Mouse (Mus musculus): ENCODE results near the gene Atp5g2. TPM values are rescaled to one million over a fixed set of nuclear protein-coding genes. Genes with fewer than 3 reads are reported as not detected.
"Not testable (repeated sequence)": the region's sequence is repeated elsewhere in the genome, so short reads cannot be mapped to it uniquely, and the experiment has no call there.

Atp5g2 gene
- polyA plus RNA-seq, 1 experiment from 2014 or later = 113 TPM

- H3K79me2 ChIP-seq (ENCODE audit: inconsistent target) = no peaks in the 10 kb centered on the region
- no peak overlapping the region for H3K27ac ChIP-seq
- WGBS (ENCODE audit: missing documents) = 34% methylated on average over 4 of the region's 4 CpGs
- H3K36me3 ChIP-seq (ENCODE audit: inconsistent target) = no peaks in the 10 kb centered on the region
- no peak overlapping the region for H3K4me3 ChIP-seq (ENCODE audit: inconsistent target)
Measured at GRCm38 (mm10) chr15:102685791-102686190, 13.6 kb upstream of the Atp5g2 start.

- 20% methylated on average over 1 of the region's 1 CpGs for WGBS (ENCODE audit: missing documents)
- H3K79me2 ChIP-seq (ENCODE audit: inconsistent target) = no peaks in the 10 kb centered on the region
- H3K36me3 ChIP-seq (ENCODE audit: inconsistent target) = no peaks in the 10 kb centered on the region
- no peak overlapping the region for H3K27ac ChIP-seq
- no peak overlapping the region for H3K4me3 ChIP-seq (ENCODE audit: inconsistent target)
Measured at GRCm38 (mm10) chr15:102683670-102684069, 11.5 kb upstream of the Atp5g2 start.

- H3K4me3 ChIP-seq (ENCODE audit: inconsistent target) = no peak overlapping the region
- H3K36me3 ChIP-seq (ENCODE audit: inconsistent target) = no peaks in the 10 kb centered on the region
- WGBS (ENCODE audit: missing documents) = 100% methylated on average over 2 of the region's 2 CpGs
- no peak overlapping the region for H3K27ac ChIP-seq
- no peaks in the 10 kb centered on the region for H3K79me2 ChIP-seq (ENCODE audit: inconsistent target)
Measured at GRCm38 (mm10) chr15:102676345-102676744, 4.2 kb upstream of the Atp5g2 start.

- 56% methylated on average over 10 of the region's 10 CpGs for WGBS (ENCODE audit: missing documents)
- Histone ChIP-seq H3K36me3 (ENCODE audit: inconsistent target) (no peaks in the 10 kb centered on the region), H3K4me3 (ENCODE audit: inconsistent target) (no peak overlapping the region)
Measured at GRCm38 (mm10) chr15:102673548-102673947, 1.4 kb upstream of the Atp5g2 start.

GRCm38 (mm10) chr15:102671721-102672214, 384 bp downstream of the Atp5g2 start:
- 9% methylated on average over 33 of the region's 34 CpGs for WGBS (ENCODE audit: missing documents)
- peaks cover 33% of the 10 kb centered on the region for H3K79me2 ChIP-seq (ENCODE audit: inconsistent target)
- peak overlapping the region; percentile 26 for H3K4me3 ChIP-seq (ENCODE audit: inconsistent target)
- H3K27ac ChIP-seq = peak overlapping the region; percentile 40
- H3K36me3 ChIP-seq (ENCODE audit: inconsistent target) = peaks cover 5% of the 10 kb centered on the region; the same call in 1 of the 2 replicates

More at GRCm38 (mm10) chr15:102673548-102673947, 1.4 kb upstream of the Atp5g2 start:
- Histone ChIP-seq H3K79me2 (ENCODE audit: inconsistent target) (peaks cover 21% of the 10 kb centered on the region), H3K27ac (no peak overlapping the region)

- Histone ChIP-seq H3K27ac (peak overlapping the region; percentile 71), H3K4me3 (ENCODE audit: inconsistent target) (peak overlapping the region; percentile 83), H3K79me2 (ENCODE audit: inconsistent target) (peaks cover 33% of the 10 kb centered on the region), H3K36me3 (ENCODE audit: inconsistent target) (peaks cover 13% of the 10 kb centered on the region; the same call in 1 of the 2 replicates)
- WGBS (ENCODE audit: missing documents) = 1% methylated on average over 50 of the region's 53 CpGs
Measured at GRCm38 (mm10) chr15:102670767-102671575, 1.2 kb downstream of the Atp5g2 start.

- H3K27ac ChIP-seq = peak overlapping the region; percentile 71
- peak overlapping the region; percentile 83 for H3K4me3 ChIP-seq (ENCODE audit: inconsistent target)
- peaks cover 33% of the 10 kb centered on the region for H3K79me2 ChIP-seq (ENCODE audit: inconsistent target)
- WGBS (ENCODE audit: missing documents) = 7% methylated on average over 6 of the region's 6 CpGs
- peaks cover 15% of the 10 kb centered on the region; the same call in 1 of the 2 replicates for H3K36me3 ChIP-seq (ENCODE audit: inconsistent target)
Measured at GRCm38 (mm10) chr15:102670281-102670680, 1.9 kb downstream of the Atp5g2 start.

GRCm38 (mm10) chr15:102669571-102669970, 2.6 kb downstream of the Atp5g2 start:
- peak overlapping the region; percentile 83 for H3K4me3 ChIP-seq (ENCODE audit: inconsistent target)
- H3K27ac ChIP-seq = no peak overlapping the region
- WGBS (ENCODE audit: missing documents) = 89% methylated on average over 8 of the region's 8 CpGs
- peaks cover 19% of the 10 kb centered on the region; the same call in 1 of the 2 replicates for H3K36me3 ChIP-seq (ENCODE audit: inconsistent target)
- peaks cover 33% of the 10 kb centered on the region for H3K79me2 ChIP-seq (ENCODE audit: inconsistent target)

GRCm38 (mm10) chr15:102665494-102665893, 6.7 kb downstream of the Atp5g2 start:
- Histone ChIP-seq H3K79me2 (ENCODE audit: inconsistent target) (peaks cover 31% of the 10 kb centered on the region), H3K4me3 (ENCODE audit: inconsistent target) (no peak overlapping the region), H3K27ac (no peak overlapping the region), H3K36me3 (ENCODE audit: inconsistent target) (peaks cover 43% of the 10 kb centered on the region)
- WGBS (ENCODE audit: missing documents) = 44% methylated on average over 4 of the region's 4 CpGs

GRCm38 (mm10) chr15:102663825-102664224, 8.3 kb downstream of the Atp5g2 start:
- no peak overlapping the region for H3K4me3 ChIP-seq (ENCODE audit: inconsistent target)
- 86% methylated on average over 8 of the region's 8 CpGs for WGBS (ENCODE audit: missing documents)
- peaks cover 14% of the 10 kb centered on the region for H3K79me2 ChIP-seq (ENCODE audit: inconsistent target)
- no peak overlapping the region for H3K27ac ChIP-seq
- peaks cover 43% of the 10 kb centered on the region for H3K36me3 ChIP-seq (ENCODE audit: inconsistent target)

GRCm38 (mm10) chr15:102662601-102663000, 9.6 kb downstream of the Atp5g2 start:
- not testable (repeated sequence) for H3K79me2 ChIP-seq (ENCODE audit: inconsistent target); H3K27ac ChIP-seq; H3K4me3 ChIP-seq (ENCODE audit: inconsistent target)
- no CpG with 5 or more reads among the region's 2 CpGs for WGBS (ENCODE audit: missing documents)
- peaks cover 43% of the 10 kb centered on the region for H3K36me3 ChIP-seq (ENCODE audit: inconsistent target)

GRCm38 (mm10) chr15:102657926-102658381, 14.2 kb downstream of the Atp5g2 start:
- no peak overlapping the region for H3K27ac ChIP-seq
- no peaks in the 10 kb centered on the region for H3K79me2 ChIP-seq (ENCODE audit: inconsistent target)
- H3K36me3 ChIP-seq (ENCODE audit: inconsistent target) = peaks cover 7% of the 10 kb centered on the region; the same call in 1 of the 2 replicates
- no peak overlapping the region for H3K4me3 ChIP-seq (ENCODE audit: inconsistent target)
- WGBS (ENCODE audit: missing documents) = 92% methylated on average over 3 of the region's 3 CpGs

- Histone ChIP-seq H3K4me3 (ENCODE audit: inconsistent target) (no peak overlapping the region), H3K27ac (no peak overlapping the region), H3K79me2 (ENCODE audit: inconsistent target) (no peaks in the 10 kb centered on the region), H3K36me3 (ENCODE audit: inconsistent target) (no peaks in the 10 kb centered on the region)
- WGBS (ENCODE audit: missing documents) = 50% methylated on average over 4 of the region's 4 CpGs
Measured at GRCm38 (mm10) chr15:102656658-102657057, 15.5 kb downstream of the Atp5g2 start.

GRCm38 (mm10) chr15:102651928-102652660, 20.1 kb downstream of the Atp5g2 start:
- not testable (repeated sequence) for H3K36me3 ChIP-seq (ENCODE audit: inconsistent target); H3K79me2 ChIP-seq (ENCODE audit: inconsistent target); H3K27ac ChIP-seq; H3K4me3 ChIP-seq (ENCODE audit: inconsistent target)
- 93% methylated on average over 5 of the region's 9 CpGs for WGBS (ENCODE audit: missing documents)

- no peak overlapping the region for H3K27ac ChIP-seq
- WGBS (ENCODE audit: missing documents) = 90% methylated on average over 3 of the region's 3 CpGs
- no peaks in the 10 kb centered on the region for H3K36me3 ChIP-seq (ENCODE audit: inconsistent target)
- no peak overlapping the region for H3K4me3 ChIP-seq (ENCODE audit: inconsistent target)
- H3K79me2 ChIP-seq (ENCODE audit: inconsistent target) = no peaks in the 10 kb centered on the region
Measured at GRCm38 (mm10) chr15:102651107-102651506, 21.0 kb downstream of the Atp5g2 start.

Data from macrophage (primary cell).